Mouse (Mus musculus): ENCODE measurements around the gene Tnfaip1. TPM values are rescaled to one million over a fixed set of nuclear protein-coding genes. Genes with fewer than 3 reads are reported as not detected.
"Not testable (repeated sequence)": the region's sequence is repeated elsewhere in the genome, so short reads cannot be mapped to it uniquely, and the experiment has no call there.

Gene Tnfaip1
- polyA plus RNA-seq, 1 experiment from 2014 or later, result 77.6 TPM

DNA sequence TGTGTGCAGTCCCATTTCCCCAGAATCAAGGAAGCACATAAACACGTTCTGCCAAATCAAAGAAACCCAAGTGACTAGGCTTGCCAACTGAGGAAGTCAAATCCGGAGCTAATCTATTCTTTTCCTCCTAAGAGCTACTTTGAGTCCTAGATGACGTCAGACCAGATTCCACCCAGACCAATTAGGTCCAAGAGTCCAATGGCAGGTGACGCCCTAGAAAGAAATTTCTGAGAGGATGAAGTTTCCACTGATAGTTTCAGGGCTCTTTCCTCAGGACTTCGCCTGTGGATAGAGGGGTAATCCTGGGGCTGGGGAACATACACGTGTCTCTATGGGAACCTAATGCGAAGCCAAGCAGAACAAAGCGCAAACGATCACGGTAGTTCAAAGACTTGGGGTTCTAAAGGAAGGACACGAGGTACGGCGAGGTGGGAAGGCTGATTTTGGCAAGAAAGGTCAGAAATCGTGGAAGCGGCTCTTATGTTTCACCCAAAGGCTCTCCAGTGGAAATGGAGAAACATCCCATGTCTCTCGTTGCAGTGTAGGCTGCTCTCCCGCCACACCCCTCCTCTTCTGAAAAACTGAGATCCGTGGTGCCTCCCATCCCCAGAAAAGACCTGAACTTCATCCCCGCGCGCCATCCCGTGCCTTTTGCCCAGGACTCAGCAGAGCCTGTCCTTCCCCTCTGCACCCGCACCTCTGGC, 604 bp downstream of the Tnfaip1 start:
- peak overlapping the region; percentile 89 to 97 for H3K27ac ChIP-seq (replicated peaks in 1 of 2; ENCODE audit: control insufficient read depth in 1 of 2, insufficient read depth in 1 of 2, low read depth in 2 of 2, low read length in 2 of 2)
- under 1% methylated on average over 23 of the region's 23 CpGs for WGBS
- H3K4me1 ChIP-seq (ENCODE audit: control insufficient read depth in 2 of 2, insufficient read depth in 2 of 2, low read length in 2 of 2), result peaks cover 10 to 25% of the 10 kb centered on the region in 2 experiments
- peak; percentile 34; the same call in 1 of the 2 replicates for ATAC-seq (ENCODE audit: insufficient number of reproducible peaks, insufficient read depth, low FRiP score, low read depth)
- H3K9ac ChIP-seq (ENCODE audit: low read length), result peak overlapping the region; percentile 86
- H3K4me3 ChIP-seq (ENCODE audit: control insufficient read depth in 1 of 2, insufficient read depth in 1 of 2, low read depth in 1 of 2, low read length in 2 of 2), result peak overlapping the region; percentile 83 to 87
- peaks cover 37% of the 10 kb centered on the region for H3K36me3 ChIP-seq (ENCODE audit: control insufficient read depth, insufficient read depth, low read length)
- peak overlapping the region; percentile 81 for H3K4me2 ChIP-seq (ENCODE audit: low read length)
- H3K27me3 ChIP-seq (ENCODE audit: control insufficient read depth, insufficient read depth, low read length), result no peaks in the 10 kb centered on the region
- H3K9me3 ChIP-seq (ENCODE audit: control insufficient read depth, low read length), result no peaks in the 10 kb centered on the region

- no peaks in the 10 kb centered on the region for H3K9me3 ChIP-seq (ENCODE audit: control insufficient read depth, low read length)
- no peak for ATAC-seq (ENCODE audit: insufficient number of reproducible peaks, insufficient read depth, low FRiP score, low read depth)
- H3K27me3 ChIP-seq (ENCODE audit: control insufficient read depth, insufficient read depth, low read length), result no peaks in the 10 kb centered on the region
- H3K4me3 ChIP-seq (ENCODE audit: control insufficient read depth in 1 of 2, insufficient read depth in 1 of 2, low read depth in 1 of 2, low read length in 2 of 2), result peak overlapping the region in 1 of 2 experiments; percentile 83; a peak in 3 of 4 replicates
- peak overlapping the region in 1 of 2 experiments; percentile 89; a peak in 2 of 4 replicates for H3K27ac ChIP-seq (replicated peaks in 1 of 2; ENCODE audit: control insufficient read depth in 1 of 2, insufficient read depth in 1 of 2, low read depth in 2 of 2, low read length in 2 of 2)
- peak overlapping the region; percentile 81 for H3K4me2 ChIP-seq (ENCODE audit: low read length)
- H3K9ac ChIP-seq (ENCODE audit: low read length), result peak overlapping the region; percentile 86
- H3K4me1 ChIP-seq (ENCODE audit: control insufficient read depth in 2 of 2, insufficient read depth in 2 of 2, low read length in 2 of 2), result peaks cover 10 to 25% of the 10 kb centered on the region in 2 experiments
- peaks cover 37% of the 10 kb centered on the region for H3K36me3 ChIP-seq (ENCODE audit: control insufficient read depth, insufficient read depth, low read length)
- WGBS, result 74% methylated on average over 4 of the region's 4 CpGs
Measured at GRCm38 (mm10) chr11:78534516-78534915, 1.6 kb downstream of the Tnfaip1 start.

- ATAC-seq (ENCODE audit: insufficient number of reproducible peaks, insufficient read depth, low FRiP score, low read depth); H3K4me3 ChIP-seq (ENCODE audit: control insufficient read depth in 1 of 2, insufficient read depth in 1 of 2, low read depth in 1 of 2, low read length in 2 of 2); H3K9ac ChIP-seq (ENCODE audit: low read length); H3K27me3 ChIP-seq (ENCODE audit: control insufficient read depth, insufficient read depth, low read length); H3K4me2 ChIP-seq (ENCODE audit: low read length); H3K9me3 ChIP-seq (ENCODE audit: control insufficient read depth, low read length): not testable (repeated sequence)
- 80% methylated on average over 10 of the region's 10 CpGs for WGBS
- peaks cover 4 to 13% of the 10 kb centered on the region in 2 experiments for H3K4me1 ChIP-seq (ENCODE audit: control insufficient read depth in 2 of 2, insufficient read depth in 2 of 2, low read length in 2 of 2)
- H3K27ac ChIP-seq (replicated peaks in 1 of 2; ENCODE audit: control insufficient read depth in 1 of 2, insufficient read depth in 1 of 2, low read depth in 2 of 2, low read length in 2 of 2), result peak overlapping the region; percentile 47 to 78; a peak in 3 of 4 replicates
- H3K36me3 ChIP-seq (ENCODE audit: control insufficient read depth, insufficient read depth, low read length), result peaks cover 52% of the 10 kb centered on the region
Measured at GRCm38 (mm10) chr11:78531515-78531914, 4.6 kb downstream of the Tnfaip1 start.

DNA sequence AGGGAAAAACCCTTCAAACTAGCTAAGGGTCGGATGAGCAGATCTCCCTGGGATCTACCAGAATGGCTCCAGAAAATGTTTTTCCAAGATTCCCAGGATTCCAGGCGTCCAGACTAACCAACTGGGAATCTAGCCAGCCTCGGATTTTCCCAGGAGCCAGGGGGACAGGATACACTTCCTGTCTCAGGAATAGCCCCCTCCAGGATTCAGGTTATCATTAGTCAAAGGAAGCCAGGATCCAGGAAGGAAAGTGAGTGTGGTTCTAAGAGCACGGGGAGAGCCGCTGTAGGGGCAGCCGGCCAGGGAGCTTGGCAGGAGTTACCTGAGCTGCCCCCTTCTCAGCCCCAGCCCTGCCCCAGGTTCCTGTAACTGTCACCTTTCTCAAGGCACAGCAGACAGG, 5.1 kb downstream of the Tnfaip1 start:
- peaks cover 57% of the 10 kb centered on the region for H3K36me3 ChIP-seq (ENCODE audit: control insufficient read depth, insufficient read depth, low read length)
- peak overlapping the region; percentile 74 to 78 for H3K27ac ChIP-seq (replicated peaks in 1 of 2; ENCODE audit: control insufficient read depth in 1 of 2, insufficient read depth in 1 of 2, low read depth in 2 of 2, low read length in 2 of 2)
- H3K4me3 ChIP-seq (ENCODE audit: control insufficient read depth in 1 of 2, insufficient read depth in 1 of 2, low read depth in 1 of 2, low read length in 2 of 2), result no peak overlapping the region
- no peak overlapping the region for H3K9ac ChIP-seq (ENCODE audit: low read length)
- 0 out of 2 replicates have a peak, but pooled peaks have one; percentile 25 for ATAC-seq (ENCODE audit: insufficient number of reproducible peaks, insufficient read depth, low FRiP score, low read depth)
- H3K27me3 ChIP-seq (ENCODE audit: control insufficient read depth, insufficient read depth, low read length), result no peaks in the 10 kb centered on the region
- WGBS, result 53% methylated on average over 6 of the region's 6 CpGs
- peak overlapping the region; percentile 7; the same call in 1 of the 2 replicates for H3K4me2 ChIP-seq (ENCODE audit: low read length)
- H3K9me3 ChIP-seq (ENCODE audit: control insufficient read depth, low read length), result no peaks in the 10 kb centered on the region
- H3K4me1 ChIP-seq (ENCODE audit: control insufficient read depth in 2 of 2, insufficient read depth in 2 of 2, low read length in 2 of 2), result peaks cover 4 to 13% of the 10 kb centered on the region in 2 experiments

DNA sequence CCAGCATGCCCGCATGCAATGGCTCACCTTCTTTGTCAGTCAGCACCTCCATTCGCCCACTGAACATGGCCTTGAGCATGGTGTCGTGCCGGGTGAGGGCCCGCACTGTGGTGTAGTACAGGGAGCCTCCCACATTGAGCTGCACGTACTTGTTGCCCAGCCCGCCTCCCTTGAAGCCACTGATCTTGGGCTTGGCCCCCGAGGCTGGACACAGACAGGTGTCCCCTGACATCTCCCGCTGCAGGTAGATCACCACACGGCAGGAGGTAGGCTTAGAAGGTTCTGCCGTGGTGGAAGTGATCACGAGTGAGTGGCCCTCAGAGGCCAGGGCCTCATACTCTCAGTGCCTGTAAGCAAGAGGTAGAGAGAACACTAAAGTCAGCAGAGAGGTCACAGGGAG, 6.1 kb downstream of the Tnfaip1 start:
- ATAC-seq (ENCODE audit: insufficient number of reproducible peaks, insufficient read depth, low FRiP score, low read depth), result no peak
- Histone ChIP-seq H3K27ac (replicated peaks in 1 of 2; ENCODE audit: control insufficient read depth in 1 of 2, insufficient read depth in 1 of 2, low read depth in 2 of 2, low read length in 2 of 2) (peak overlapping the region; percentile 74 to 78; a peak in 2 of 4 replicates), H3K4me2 (ENCODE audit: low read length) (no peak overlapping the region; the same call in 1 of the 2 replicates), H3K4me1 (ENCODE audit: control insufficient read depth in 2 of 2, insufficient read depth in 2 of 2, low read length in 2 of 2) (peaks cover 4 to 10% of the 10 kb centered on the region in 2 experiments; a peak in 3 of 4 replicates), H3K27me3 (ENCODE audit: control insufficient read depth, insufficient read depth, low read length) (no peaks in the 10 kb centered on the region), H3K4me3 (ENCODE audit: control insufficient read depth in 1 of 2, insufficient read depth in 1 of 2, low read depth in 1 of 2, low read length in 2 of 2) (no peak overlapping the region), H3K9ac (ENCODE audit: low read length) (no peak overlapping the region), H3K36me3 (ENCODE audit: control insufficient read depth, insufficient read depth, low read length) (peaks cover 67% of the 10 kb centered on the region), H3K9me3 (ENCODE audit: control insufficient read depth, low read length) (no peaks in the 10 kb centered on the region)
- WGBS, result 83% methylated on average over 12 of the region's 12 CpGs

DNA sequence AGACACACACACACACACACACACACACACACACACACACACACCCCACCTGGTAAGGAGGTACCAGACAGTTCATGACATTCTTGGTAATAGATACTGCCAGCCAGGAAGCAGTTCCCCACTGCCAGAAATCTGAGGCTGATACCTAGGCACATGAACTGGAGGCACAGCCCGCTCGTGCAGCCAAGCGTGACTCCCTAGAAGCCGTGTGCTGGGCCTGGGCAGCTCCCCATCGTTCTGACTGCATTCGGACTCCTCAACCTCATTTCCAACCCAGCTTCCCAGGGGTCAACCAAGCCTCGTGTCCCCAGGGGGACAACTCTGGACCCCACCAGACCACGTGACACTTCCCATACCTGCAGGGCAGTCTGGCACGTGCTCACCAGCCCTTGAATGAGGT, 7.4 kb downstream of the Tnfaip1 start:
- Histone ChIP-seq H3K9me3 (ENCODE audit: control insufficient read depth, low read length) (no peaks in the 10 kb centered on the region), H3K4me2 (ENCODE audit: low read length) (no peak overlapping the region), H3K27me3 (ENCODE audit: control insufficient read depth, insufficient read depth, low read length) (no peaks in the 10 kb centered on the region), H3K9ac (ENCODE audit: low read length) (no peak overlapping the region), H3K27ac (replicated peaks in 1 of 2; ENCODE audit: control insufficient read depth in 1 of 2, insufficient read depth in 1 of 2, low read depth in 2 of 2, low read length in 2 of 2) (no peak overlapping the region), H3K4me1 (ENCODE audit: control insufficient read depth in 2 of 2, insufficient read depth in 2 of 2, low read length in 2 of 2) (peaks cover 2 to 3% of the 10 kb centered on the region in 2 experiments; a peak in 2 of 4 replicates), H3K4me3 (ENCODE audit: control insufficient read depth in 1 of 2, insufficient read depth in 1 of 2, low read depth in 1 of 2, low read length in 2 of 2) (no peak overlapping the region), H3K36me3 (ENCODE audit: control insufficient read depth, insufficient read depth, low read length) (peaks cover 76% of the 10 kb centered on the region)
- WGBS, result 88% methylated on average over 9 of the region's 9 CpGs
- ATAC-seq (ENCODE audit: insufficient number of reproducible peaks, insufficient read depth, low FRiP score, low read depth), result no peak

GRCm38 (mm10) chr11:78524838-78525237, 11.3 kb downstream of the Tnfaip1 start:
- WGBS, result 84% methylated on average over 2 of the region's 2 CpGs
- H3K27me3 ChIP-seq (ENCODE audit: control insufficient read depth, insufficient read depth, low read length), result no peaks in the 10 kb centered on the region
- peaks cover 99% of the 10 kb centered on the region for H3K36me3 ChIP-seq (ENCODE audit: control insufficient read depth, insufficient read depth, low read length)
- H3K4me1 ChIP-seq (ENCODE audit: control insufficient read depth in 2 of 2, insufficient read depth in 2 of 2, low read length in 2 of 2), result no peaks in the 10 kb centered on the region
- H3K4me3 ChIP-seq (ENCODE audit: control insufficient read depth in 1 of 2, insufficient read depth in 1 of 2, low read depth in 1 of 2, low read length in 2 of 2), result no peak overlapping the region
- H3K9ac ChIP-seq (ENCODE audit: low read length), result no peak overlapping the region
- no peak overlapping the region for H3K27ac ChIP-seq (replicated peaks in 1 of 2; ENCODE audit: control insufficient read depth in 1 of 2, insufficient read depth in 1 of 2, low read depth in 2 of 2, low read length in 2 of 2)
- ATAC-seq (ENCODE audit: insufficient number of reproducible peaks, insufficient read depth, low FRiP score, low read depth), result no peak
- no peaks in the 10 kb centered on the region for H3K9me3 ChIP-seq (ENCODE audit: control insufficient read depth, low read length)
- H3K4me2 ChIP-seq (ENCODE audit: low read length), result no peak overlapping the region

All from heart, embryonic 14.5 days (tissue).